Mouse (Mus musculus) MEL (cell line): ENCODE results near the gene H3f3a. TPM values are rescaled to one million over a fixed set of nuclear protein-coding genes. Genes with fewer than 3 reads are reported as not detected.

Experiments
- DNase-seq: peaks from one replicate; pipeline ENCODE4 v3.0.0; 2011; ENCODE audit warnings: low read depth, low spot score
- H3K27ac ChIP-seq: 2 replicates; pipeline ENCODE4 v1.5.1; 2012; ENCODE audit warnings: low read depth, mild to moderate bottlenecking, control low read depth, low read length, moderate library complexity; ENCODE audit not compliant: control insufficient read depth
- H3K27me3 ChIP-seq, 2 experiments: fragments of 150-350 bp in 1 of 2; sonication (generic) in 1 of 2; 2 replicates each; pipeline ENCODE4 v1.6.1; 2012; ENCODE audit warnings: low read length in 2 of 2, mild to moderate bottlenecking in 2 of 2, improper control_type of control experiment in 1 of 2, moderate library complexity in 1 of 2; ENCODE audit not compliant: insufficient read depth in 2 of 2, control insufficient read depth in 1 of 2
- H3K36me3 ChIP-seq, 2 experiments: 2 replicates each; pipeline ENCODE4 v1.6.1; 2012 to 2014; ENCODE audit warnings: low read length in 2 of 2, improper control_type of control experiment in 1 of 2, inconsistent platforms in 1 of 2, mild to moderate bottlenecking in 1 of 2; ENCODE audit not compliant: insufficient read depth in 2 of 2, control insufficient read depth in 1 of 2
- H3K4me1 ChIP-seq, 2 experiments: fragments of 150-350 bp in 1 of 2; sonication (generic) in 1 of 2; 2 replicates each; pipeline ENCODE4 v1.6.1; 2012; ENCODE audit warnings: low read length in 2 of 2, improper control_type of control experiment in 1 of 2, mild to moderate bottlenecking in 1 of 2; ENCODE audit not compliant: insufficient read depth in 2 of 2, control insufficient read depth in 1 of 2
- H3K4me3 ChIP-seq, 2 experiments: fragments of 150-350 bp in 1 of 2; sonication (generic) in 1 of 2; 2 replicates each; pipeline ENCODE4 v1.5.1; 2012; ENCODE audit warnings: low read depth in 2 of 2, low read length in 2 of 2, mild to moderate bottlenecking in 2 of 2, moderate library complexity in 2 of 2, control low read depth in 1 of 2, improper control_type of control experiment in 1 of 2; ENCODE audit not compliant: control insufficient read depth in 1 of 2, insufficient read depth in 1 of 2
- H3K79me2 ChIP-seq: 2 replicates; pipeline ENCODE4 v1.6.1; 2012; ENCODE audit warnings: mild to moderate bottlenecking, low read length, moderate library complexity; ENCODE audit not compliant: control insufficient read depth, poor library complexity, insufficient read depth
- H3K9ac ChIP-seq: 2 replicates; pipeline ENCODE4 v1.6.1; 2012; ENCODE audit warnings: low read depth, mild to moderate bottlenecking, control low read depth, low read length, moderate library complexity; ENCODE audit not compliant: control insufficient read depth, poor library complexity, severe bottlenecking
- H3K9me3 ChIP-seq: fragments of 150-350 bp; sonication (generic); replicated peaks from 2 replicates; pipeline ENCODE4 v1.6.1; 2012; ENCODE audit warnings: mild to moderate bottlenecking, low read length, improper control_type of control experiment, moderate library complexity; ENCODE audit not compliant: insufficient read depth
- BHLHE40 ChIP-seq: IDR thresholded peaks from 2 replicates; pipeline ENCODE4 v1.6.1; 2012; ENCODE audit warnings: low read depth, mild to moderate bottlenecking, inconsistent platforms, low read length, improper control_type of control experiment, borderline replicate concordance
- CHD2 ChIP-seq: IDR thresholded peaks from 2 replicates; pipeline ENCODE4 v1.6.1; 2011; ENCODE audit warnings: low read length, improper control_type of control experiment
- ELF1 ChIP-seq: IDR thresholded peaks from 2 replicates; pipeline ENCODE4 v1.6.1; 2014; ENCODE audit warnings: low read depth, mild to moderate bottlenecking, inconsistent platforms, low read length, improper control_type of control experiment, moderate library complexity
- GATA1 ChIP-seq: IDR thresholded peaks from 2 replicates; pipeline ENCODE4 v1.6.1; 2011; ENCODE audit warnings: low read depth, low read length, improper control_type of control experiment
- HCFC1 ChIP-seq: IDR thresholded peaks from 2 replicates; pipeline ENCODE4 v1.6.1; 2012; ENCODE audit warnings: low read depth, mild to moderate bottlenecking, inconsistent platforms, low read length, improper control_type of control experiment, moderate library complexity
- MEF2A ChIP-seq: IDR thresholded peaks from 2 replicates; pipeline ENCODE4 v1.6.1; 2014; ENCODE audit warnings: low read depth, mild to moderate bottlenecking, inconsistent platforms, low read length, improper control_type of control experiment; ENCODE audit not compliant: poor library complexity, insufficient replicate concordance, severe bottlenecking; ENCODE audit errors: extremely low read depth
- MYB ChIP-seq: IDR thresholded peaks from 2 replicates; pipeline ENCODE4 v1.6.1; 2011; ENCODE audit warnings: mild to moderate bottlenecking, low read depth, low read length, improper control_type of control experiment
- POLR2A ChIP-seq, 2 experiments: IDR thresholded peaks; 2 replicates each; pipeline ENCODE4 v1.6.1; 2011 to 2012; ENCODE audit warnings: low read length in 2 of 2, mild to moderate bottlenecking in 2 of 2, control low read depth in 1 of 2, improper control_type of control experiment in 1 of 2, low read depth in 1 of 2, moderate library complexity in 1 of 2; ENCODE audit not compliant: control insufficient read depth in 1 of 2, insufficient read depth in 1 of 2, poor library complexity in 1 of 2
- POLR2AphosphoS2 ChIP-seq: IDR thresholded peaks from 2 replicates; pipeline ENCODE4 v1.6.1; 2011; ENCODE audit warnings: low read length, improper control_type of control experiment
- SIN3A ChIP-seq: IDR thresholded peaks from 2 replicates; pipeline ENCODE4 v1.6.1; 2012; ENCODE audit warnings: low read length, improper control_type of control experiment, inconsistent platforms
- SMC3 ChIP-seq: IDR thresholded peaks from 2 replicates; pipeline ENCODE4 v1.6.1; 2011; ENCODE audit warnings: low read depth, low read length, improper control_type of control experiment
- TBP ChIP-seq: IDR thresholded peaks from 2 replicates; pipeline ENCODE4 v1.8.0; 2011; ENCODE audit warnings: low read depth, low read length, improper control_type of control experiment
- TCF12 ChIP-seq: IDR thresholded peaks from 2 replicates; pipeline ENCODE4 v1.6.1; 2014; ENCODE audit warnings: low read depth, mild to moderate bottlenecking, inconsistent platforms, low read length, improper control_type of control experiment, moderate library complexity
- USF2 ChIP-seq, 2 experiments: IDR thresholded peaks; 2 replicates each; pipeline ENCODE4 v1.6.1; 2011 to 2012; ENCODE audit warnings: improper control_type of control experiment in 2 of 2, low read length in 2 of 2, borderline replicate concordance in 1 of 2, inconsistent platforms in 1 of 2, low read depth in 1 of 2, mild to moderate bottlenecking in 1 of 2; ENCODE audit not compliant: insufficient read depth in 1 of 2
- ZKSCAN1 ChIP-seq: IDR thresholded peaks from 2 replicates; pipeline ENCODE4 v1.6.1; 2012; ENCODE audit warnings: low read depth, mild to moderate bottlenecking, inconsistent platforms, low read length, improper control_type of control experiment, moderate library complexity
- polyA plus RNA-seq, 2 experiments: library from polyadenylated mRNA; stranded (reverse) in 1 of 2; unstranded in 1 of 2; fragments of >175 nt in 1 of 2; fragments of >200 nt in 1 of 2; gene quantifications; 2 replicates each; pipeline versions ENCODE4 v1.2.1 to v1.2.4; 2012; ENCODE audit warnings: low replicate concordance in 2 of 2, low read depth in 1 of 2; ENCODE audit not compliant: insufficient read length in 2 of 2, insufficient read depth in 1 of 2, missing spikeins in 1 of 2
- total RNA-seq: library from RNA; depleted of rRNA; stranded (reverse); fragments of 300-350 nt; gene quantifications from 2 replicates; pipeline ENCODE4 v1.2.3, GENCODE M21; 2012

The H3f3a gene
- total and polyA plus RNA-seq, 3 experiments: 265 to 903 (median 574) TPM

DNA sequence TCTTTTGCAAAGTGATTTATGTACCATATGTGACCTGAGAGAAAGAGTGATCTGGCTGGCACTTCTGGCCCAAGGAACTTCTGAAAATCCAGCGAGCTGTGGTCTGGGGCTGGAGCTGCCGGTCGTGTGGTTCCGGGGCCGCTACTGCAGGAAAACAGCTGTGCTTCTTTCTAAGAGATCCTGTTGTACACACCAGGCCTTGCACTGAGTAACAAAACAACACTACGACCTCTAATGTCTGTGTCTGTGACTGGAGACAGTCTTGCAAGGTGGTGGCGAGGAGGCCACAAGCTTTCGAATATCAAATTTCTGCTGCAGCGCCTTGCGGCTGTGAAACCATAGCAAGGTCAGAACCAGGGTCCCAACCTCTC lies 36.5 kb downstream of the H3f3a start:
- H3K4me3 ChIP-seq: peak overlapping the region; percentile 57 to 63
- 0 out of 4 replicates have a peak, but pooled peaks cover 0 to 6% of the 10 kb centered on the region in 2 experiments for H3K4me1 ChIP-seq
- no peaks in the 10 kb centered on the region for H3K9me3 ChIP-seq
- TF ChIP-seq SMC3: no peak
- TF ChIP-seq, all 39 proteins: peak for 0
- Histone ChIP-seq H3K36me3 (no peaks in the 10 kb centered on the region; a peak in 1 of 4 replicates), H3K9ac (peak overlapping the region; percentile 73), H3K27me3 (no peaks in the 10 kb centered on the region), H3K79me2 (no peaks in the 10 kb centered on the region), H3K27ac (peak overlapping the region; percentile 23)
- DNase-seq: no peak

DNA sequence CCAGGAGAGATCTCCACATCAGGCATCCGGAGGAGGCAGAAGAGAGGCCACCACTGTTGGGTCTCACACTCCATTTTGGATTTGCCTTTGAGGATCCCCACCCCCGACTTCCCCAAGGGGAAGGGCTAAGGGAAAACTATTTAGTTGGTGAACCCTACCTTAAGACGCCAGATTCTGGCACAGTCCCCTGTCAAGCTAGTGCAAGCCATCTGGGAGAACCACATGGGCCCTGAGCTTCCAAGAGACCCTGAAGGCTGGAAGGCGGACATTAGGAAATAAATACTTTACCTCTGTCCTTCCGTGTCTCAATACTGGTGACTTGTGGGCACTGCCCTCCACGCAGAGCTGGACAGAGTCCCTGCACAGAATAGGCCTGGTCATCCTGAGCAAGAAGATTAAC lies 37.2 kb downstream of the H3f3a start:
- Histone ChIP-seq H3K27ac (no peak overlapping the region), H3K9ac (no peak overlapping the region), H3K79me2 (no peaks in the 10 kb centered on the region), H3K36me3 (peaks cover 0 to 7% of the 10 kb centered on the region in 2 experiments; a peak in 2 of 4 replicates), H3K9me3 (no peaks in the 10 kb centered on the region), H3K4me1 (peaks cover 0 to 14% of the 10 kb centered on the region in 2 experiments; a peak in 3 of 4 replicates), H3K27me3 (no peaks in the 10 kb centered on the region), H3K4me3 (no peak overlapping the region; a peak in 2 of 4 replicates)
- no peak for DNase-seq
- no peak for TF ChIP-seq BHLHE40
- TF ChIP-seq TCF12: no peak
- TF ChIP-seq POLR2A (IDR thresholded peaks at IDR 0.05; ENCODE audit: control insufficient read depth in 1 of 2, insufficient read depth in 1 of 2, low read depth in 1 of 2, low read length in 2 of 2, poor library complexity in 1 of 2): no peak
- no peak for TF ChIP-seq HCFC1
- no peak for TF ChIP-seq MYB
- TF ChIP-seq ELF1: no peak
- TF ChIP-seq USF2 (IDR thresholded peaks at IDR 0.05; ENCODE audit: borderline replicate concordance in 1 of 2, insufficient read depth in 1 of 2, low read depth in 1 of 2, low read length in 2 of 2): no peak
- no peak for TF ChIP-seq GATA1
- TF ChIP-seq, all 39 proteins: peak for 0

DNA sequence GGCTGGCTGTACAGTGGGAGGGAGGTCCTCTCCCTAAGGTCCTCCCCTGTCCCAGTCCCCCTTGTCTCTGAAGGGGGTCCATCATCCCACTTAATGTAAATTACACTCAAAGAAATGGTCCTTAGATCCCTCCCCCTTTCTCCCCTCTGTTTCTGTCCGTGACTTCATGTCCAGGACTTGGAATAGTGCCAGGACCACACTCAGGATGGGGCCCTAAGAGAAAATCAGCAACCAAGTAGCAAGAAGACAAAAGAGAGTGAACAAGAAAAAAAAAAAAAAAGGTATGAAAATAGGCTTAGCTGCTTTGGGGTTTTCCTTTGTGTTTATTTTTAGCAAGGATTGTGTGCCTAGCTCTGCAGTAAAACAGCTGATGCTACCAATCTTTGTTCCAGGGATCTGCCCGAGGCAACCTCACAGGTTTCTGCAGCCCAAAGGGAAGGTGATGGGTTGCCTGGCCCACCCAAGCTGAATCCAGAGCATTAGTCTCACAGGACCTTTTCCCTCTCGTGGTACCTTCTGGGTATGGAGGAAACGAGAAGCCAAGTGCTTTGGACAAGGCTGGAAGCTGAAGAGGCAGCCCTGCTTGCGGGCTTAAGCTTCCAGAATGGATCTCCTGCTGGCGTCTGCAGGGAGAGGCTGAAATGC lies 37.8 kb downstream of the H3f3a start:
- H3K27me3 ChIP-seq: no peaks in the 10 kb centered on the region
- DNase-seq: no peak
- TF ChIP-seq TBP (no peak), TCF12 (no peak), GATA1 (no peak), MEF2A (no peak), POLR2AphosphoS2 (no peak), CHD2 (no peak), BHLHE40 (no peak), SIN3A (no peak), ZKSCAN1 (no peak)
- H3K4me3 ChIP-seq: no peak overlapping the region
- peaks cover 0 to 19% of the 10 kb centered on the region in 2 experiments; a peak in 3 of 4 replicates for H3K4me1 ChIP-seq
- no peaks in the 10 kb centered on the region for H3K79me2 ChIP-seq
- no peak overlapping the region for H3K27ac ChIP-seq
- peaks cover 0 to 12% of the 10 kb centered on the region in 2 experiments; a peak in 2 of 4 replicates for H3K36me3 ChIP-seq
- H3K9me3 ChIP-seq: no peaks in the 10 kb centered on the region
- H3K9ac ChIP-seq: no peak overlapping the region
